Mouse (Mus musculus): ENCODE results near the gene Nhsl1. TPM values are rescaled to one million over a fixed set of nuclear protein-coding genes. Genes with fewer than 3 reads are reported as not detected.

The Nhsl1 gene
- polyA plus RNA-seq, 1 experiment from 2014 or later: 0.78 TPM

- H3K4me3 ChIP-seq (ENCODE audit: low read depth, low read length): no peak overlapping the region
- 58% methylated on average over 1 of the region's 1 CpGs for WGBS (ENCODE audit: insufficient replicate concordance)
- H3K4me2 ChIP-seq (ENCODE audit: low read depth, low read length): no peak overlapping the region
- no peaks in the 10 kb centered on the region for H3K9me3 ChIP-seq (replicated peaks; ENCODE audit: control insufficient read depth, low read length)
- no peaks in the 10 kb centered on the region for H3K27me3 ChIP-seq (ENCODE audit: control insufficient read depth, insufficient read depth, low read depth, low read length)
- no peak overlapping the region for H3K27ac ChIP-seq (ENCODE audit: low read length)
- ATAC-seq (ENCODE audit: low read depth): no peak
- no peak overlapping the region for H3K9ac ChIP-seq (ENCODE audit: low read depth, low read length)
- no peaks in the 10 kb centered on the region for H3K36me3 ChIP-seq (ENCODE audit: control insufficient read depth, insufficient read depth)
- H3K4me1 ChIP-seq (ENCODE audit: control insufficient read depth, low read depth, low read length): no peaks in the 10 kb centered on the region
Observed at GRCm38 (mm10) chr10:18508586-18508985, 189.8 kb downstream of the Nhsl1 start.

GRCm38 (mm10) chr10:18510663-18511062 lies 191.9 kb downstream of the Nhsl1 start:
- 40% methylated on average over 3 of the region's 3 CpGs for WGBS (ENCODE audit: insufficient replicate concordance)
- no peak for ATAC-seq (ENCODE audit: low read depth)

GRCm38 (mm10) chr10:18511496-18511895 lies 192.7 kb downstream of the Nhsl1 start:
- Histone ChIP-seq H3K9ac (ENCODE audit: low read depth, low read length) (no peak overlapping the region), H3K27ac (ENCODE audit: low read length) (no peak overlapping the region), H3K4me1 (ENCODE audit: control insufficient read depth, low read depth, low read length) (no peaks in the 10 kb centered on the region), H3K27me3 (ENCODE audit: control insufficient read depth, insufficient read depth, low read depth, low read length) (no peaks in the 10 kb centered on the region), H3K9me3 (replicated peaks; ENCODE audit: control insufficient read depth, low read length) (no peaks in the 10 kb centered on the region), H3K4me3 (ENCODE audit: low read depth, low read length) (no peak overlapping the region), H3K36me3 (ENCODE audit: control insufficient read depth, insufficient read depth) (no peaks in the 10 kb centered on the region), H3K4me2 (ENCODE audit: low read depth, low read length) (no peak overlapping the region)
- WGBS (ENCODE audit: insufficient replicate concordance): 65% methylated on average over 11 of the region's 11 CpGs
- ATAC-seq (ENCODE audit: low read depth): no peak

More at GRCm38 (mm10) chr10:18510663-18511062, 191.9 kb downstream of the Nhsl1 start:
- Histone ChIP-seq H3K4me2 (ENCODE audit: low read depth, low read length) (no peak overlapping the region), H3K9me3 (replicated peaks; ENCODE audit: control insufficient read depth, low read length) (no peaks in the 10 kb centered on the region), H3K27me3 (ENCODE audit: control insufficient read depth, insufficient read depth, low read depth, low read length) (no peaks in the 10 kb centered on the region), H3K27ac (ENCODE audit: low read length) (no peak overlapping the region), H3K36me3 (ENCODE audit: control insufficient read depth, insufficient read depth) (no peaks in the 10 kb centered on the region), H3K4me1 (ENCODE audit: control insufficient read depth, low read depth, low read length) (no peaks in the 10 kb centered on the region), H3K4me3 (ENCODE audit: low read depth, low read length) (no peak overlapping the region), H3K9ac (ENCODE audit: low read depth, low read length) (no peak overlapping the region)

DNA sequence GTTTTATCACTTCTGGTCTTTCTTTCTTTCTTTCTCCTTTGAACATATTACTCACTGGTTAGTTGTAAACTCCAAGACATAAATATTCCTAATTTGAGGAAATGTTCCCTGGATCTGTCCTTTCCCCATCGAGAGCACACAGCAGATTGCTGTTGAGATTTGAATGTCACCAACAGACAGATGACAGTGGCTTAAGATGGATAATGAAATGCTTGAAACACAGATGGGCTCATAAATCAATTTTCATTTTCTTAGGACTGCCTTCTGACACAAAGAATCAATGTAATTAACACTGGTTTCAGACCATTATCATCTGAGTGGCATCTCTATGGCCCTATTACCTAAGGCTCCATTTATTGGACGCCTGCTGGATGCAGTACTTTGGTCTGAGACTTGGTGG lies 203.8 kb downstream of the Nhsl1 start:
- no peak for ATAC-seq (ENCODE audit: low read depth)
- WGBS (ENCODE audit: insufficient replicate concordance): 53% methylated on average over 2 of the region's 2 CpGs
- Histone ChIP-seq H3K27ac (ENCODE audit: low read length) (no peak overlapping the region), H3K9ac (ENCODE audit: low read depth, low read length) (no peak overlapping the region), H3K27me3 (ENCODE audit: control insufficient read depth, insufficient read depth, low read depth, low read length) (no peaks in the 10 kb centered on the region), H3K36me3 (ENCODE audit: control insufficient read depth, insufficient read depth) (no peaks in the 10 kb centered on the region), H3K4me2 (ENCODE audit: low read depth, low read length) (no peak overlapping the region), H3K4me1 (ENCODE audit: control insufficient read depth, low read depth, low read length) (no peaks in the 10 kb centered on the region), H3K4me3 (ENCODE audit: low read depth, low read length) (no peak overlapping the region), H3K9me3 (replicated peaks; ENCODE audit: control insufficient read depth, low read length) (no peaks in the 10 kb centered on the region)

GRCm38 (mm10) chr10:18525311-18525710 lies 206.5 kb downstream of the Nhsl1 start:
- ATAC-seq (ENCODE audit: low read depth): no peak
- no peak overlapping the region for H3K4me2 ChIP-seq (ENCODE audit: low read depth, low read length)
- H3K9me3 ChIP-seq (replicated peaks; ENCODE audit: control insufficient read depth, low read length): no peaks in the 10 kb centered on the region
- no peak overlapping the region for H3K27ac ChIP-seq (ENCODE audit: low read length)
- H3K27me3 ChIP-seq (ENCODE audit: control insufficient read depth, insufficient read depth, low read depth, low read length): no peaks in the 10 kb centered on the region
- H3K4me1 ChIP-seq (ENCODE audit: control insufficient read depth, low read depth, low read length): no peaks in the 10 kb centered on the region
- no peaks in the 10 kb centered on the region for H3K36me3 ChIP-seq (ENCODE audit: control insufficient read depth, insufficient read depth)
- no peak overlapping the region for H3K9ac ChIP-seq (ENCODE audit: low read depth, low read length)
- no peak overlapping the region for H3K4me3 ChIP-seq (ENCODE audit: low read depth, low read length)
- 74% methylated on average over 15 of the region's 15 CpGs for WGBS (ENCODE audit: insufficient replicate concordance)

DNA sequence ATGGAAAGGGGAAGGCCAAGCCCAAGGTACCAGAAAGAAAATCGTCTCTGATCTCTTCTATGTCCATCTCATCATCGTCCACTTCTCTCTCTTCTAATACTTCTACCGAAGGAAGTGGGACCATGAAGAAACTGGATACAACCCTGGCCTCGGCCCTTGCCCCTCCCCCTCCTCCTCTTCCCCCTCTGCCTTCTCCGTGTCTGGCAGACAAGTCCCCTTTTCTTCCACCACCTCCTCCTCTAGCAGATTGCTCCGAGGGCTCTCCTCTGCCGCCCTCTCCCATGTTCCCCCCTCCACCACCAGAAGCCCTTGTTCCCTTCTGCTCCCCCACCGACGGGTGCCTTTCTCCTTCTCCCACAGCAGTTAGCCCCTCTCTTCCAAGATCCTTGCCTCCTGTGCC lies 206.9 kb downstream of the Nhsl1 start:
- Histone ChIP-seq H3K27me3 (ENCODE audit: control insufficient read depth, insufficient read depth, low read depth, low read length) (no peaks in the 10 kb centered on the region), H3K4me1 (ENCODE audit: control insufficient read depth, low read depth, low read length) (no peaks in the 10 kb centered on the region), H3K4me2 (ENCODE audit: low read depth, low read length) (no peak overlapping the region), H3K27ac (ENCODE audit: low read length) (no peak overlapping the region), H3K9me3 (replicated peaks; ENCODE audit: control insufficient read depth, low read length) (no peaks in the 10 kb centered on the region), H3K9ac (ENCODE audit: low read depth, low read length) (no peak overlapping the region), H3K36me3 (ENCODE audit: control insufficient read depth, insufficient read depth) (no peaks in the 10 kb centered on the region), H3K4me3 (ENCODE audit: low read depth, low read length) (no peak overlapping the region)
- ATAC-seq (ENCODE audit: low read depth): no peak
- WGBS (ENCODE audit: insufficient replicate concordance): 58% methylated on average over 9 of the region's 9 CpGs

DNA sequence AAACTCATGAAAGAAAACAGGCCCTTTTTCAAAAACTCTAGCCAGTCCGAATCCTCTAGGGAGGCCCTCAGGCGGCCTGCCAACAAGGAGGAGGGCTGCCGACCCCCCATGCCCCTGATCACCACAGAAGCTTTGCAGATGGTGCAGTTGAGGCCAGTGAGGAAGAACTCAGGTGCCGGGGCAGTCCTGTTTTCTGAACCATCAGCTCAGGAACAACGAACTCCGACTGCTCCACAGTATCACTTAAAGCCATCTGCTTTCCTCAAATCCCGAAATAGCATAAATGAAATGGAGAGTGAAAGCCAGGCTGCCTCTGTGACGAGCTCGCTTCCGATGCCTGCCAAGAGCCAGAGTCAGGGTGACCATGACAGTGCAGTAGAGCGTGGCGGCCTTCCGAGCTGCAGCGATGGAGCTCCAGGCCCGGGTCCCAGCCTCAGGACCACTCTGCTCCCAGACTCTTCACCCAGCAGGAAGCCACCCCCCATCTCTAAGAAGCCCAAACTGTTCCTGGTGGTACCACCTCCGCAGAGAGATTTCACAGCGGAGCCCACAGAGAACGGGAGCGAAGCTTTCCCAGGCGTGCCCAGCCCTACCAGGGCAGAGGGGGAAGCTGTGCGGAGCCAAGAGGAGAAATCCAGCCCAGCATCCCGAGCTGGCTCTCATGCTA lies 207.5 kb downstream of the Nhsl1 start:
- no peaks in the 10 kb centered on the region for H3K27me3 ChIP-seq (ENCODE audit: control insufficient read depth, insufficient read depth, low read depth, low read length)
- WGBS (ENCODE audit: insufficient replicate concordance): 74% methylated on average over 22 of the region's 22 CpGs
- no peak for ATAC-seq (ENCODE audit: low read depth)
- H3K4me1 ChIP-seq (ENCODE audit: control insufficient read depth, low read depth, low read length): no peaks in the 10 kb centered on the region
- H3K4me2 ChIP-seq (ENCODE audit: low read depth, low read length): no peak overlapping the region
- H3K36me3 ChIP-seq (ENCODE audit: control insufficient read depth, insufficient read depth): no peaks in the 10 kb centered on the region
- H3K9ac ChIP-seq (ENCODE audit: low read depth, low read length): no peak overlapping the region
- no peaks in the 10 kb centered on the region for H3K9me3 ChIP-seq (replicated peaks; ENCODE audit: control insufficient read depth, low read length)
- no peak overlapping the region for H3K27ac ChIP-seq (ENCODE audit: low read length)
- no peak overlapping the region for H3K4me3 ChIP-seq (ENCODE audit: low read depth, low read length)

- H3K9ac ChIP-seq (ENCODE audit: low read depth, low read length): no peak overlapping the region
- no peaks in the 10 kb centered on the region for H3K4me1 ChIP-seq (ENCODE audit: control insufficient read depth, low read depth, low read length)
- H3K9me3 ChIP-seq (replicated peaks; ENCODE audit: control insufficient read depth, low read length): no peaks in the 10 kb centered on the region
- H3K36me3 ChIP-seq (ENCODE audit: control insufficient read depth, insufficient read depth): peaks cover 3% of the 10 kb centered on the region; the same call in 1 of the 2 replicates
- 49% methylated on average over 20 of the region's 20 CpGs for WGBS (ENCODE audit: insufficient replicate concordance)
- H3K4me3 ChIP-seq (ENCODE audit: low read depth, low read length): no peak overlapping the region
- no peak overlapping the region for H3K4me2 ChIP-seq (ENCODE audit: low read depth, low read length)
- ATAC-seq (ENCODE audit: low read depth): 0 out of 2 replicates have a peak, but pooled peaks have one; percentile 5
- H3K27ac ChIP-seq (ENCODE audit: low read length): no peak overlapping the region
- no peaks in the 10 kb centered on the region for H3K27me3 ChIP-seq (ENCODE audit: control insufficient read depth, insufficient read depth, low read depth, low read length)
Observed at GRCm38 (mm10) chr10:18526851-18527675, 208.3 kb downstream of the Nhsl1 start.

DNA sequence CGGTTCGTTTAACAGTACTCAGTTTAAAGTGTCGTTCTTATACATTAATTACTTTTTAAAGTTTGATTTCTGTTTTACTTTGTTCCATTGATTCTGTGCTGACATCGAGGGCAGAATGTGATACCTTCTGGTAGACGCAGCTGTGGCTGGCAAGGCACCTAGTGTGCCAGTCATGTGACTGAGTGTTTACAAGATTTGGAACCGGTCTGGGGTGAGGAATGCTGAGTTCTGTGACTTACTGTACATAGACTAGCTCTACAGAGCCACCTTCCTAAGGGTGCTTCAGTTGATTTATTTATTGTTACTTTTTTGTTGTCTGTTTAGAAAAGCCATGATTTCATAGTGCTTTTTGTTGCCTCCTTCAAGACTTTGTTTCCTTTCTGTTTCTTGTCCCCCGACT lies 209.0 kb downstream of the Nhsl1 start:
- Histone ChIP-seq H3K36me3 (ENCODE audit: control insufficient read depth, insufficient read depth) (peaks cover 3% of the 10 kb centered on the region; the same call in 1 of the 2 replicates), H3K9ac (ENCODE audit: low read depth, low read length) (no peak overlapping the region), H3K4me3 (ENCODE audit: low read depth, low read length) (no peak overlapping the region), H3K9me3 (replicated peaks; ENCODE audit: control insufficient read depth, low read length) (no peaks in the 10 kb centered on the region), H3K4me2 (ENCODE audit: low read depth, low read length) (no peak overlapping the region), H3K27ac (ENCODE audit: low read length) (no peak overlapping the region), H3K4me1 (ENCODE audit: control insufficient read depth, low read depth, low read length) (no peaks in the 10 kb centered on the region), H3K27me3 (ENCODE audit: control insufficient read depth, insufficient read depth, low read depth, low read length) (no peaks in the 10 kb centered on the region)
- 58% methylated on average over 7 of the region's 7 CpGs for WGBS (ENCODE audit: insufficient replicate concordance)
- ATAC-seq (ENCODE audit: low read depth): no peak

Data from liver, embryonic 16.5 days (tissue).